Mouse (Mus musculus): ENCODE measurements around the gene D3Ertd254e. TPM values are rescaled to one million over a fixed set of nuclear protein-coding genes. Genes with fewer than 3 reads are reported as not detected.
"Not testable (repeated sequence)": the region's sequence is repeated elsewhere in the genome, so short reads cannot be mapped to it uniquely, and the experiment has no call there.

The D3Ertd254e gene
- total RNA-seq (2021) = 10 to 100 TPM; 19.5 to 20.7 TPM
- long read RNA-seq, experiment 1, full-length matches to known transcripts = 1 of 1 reads
- long read RNA-seq, experiment 1, partial matches to known transcripts = 0 of 1 reads
- long read RNA-seq, experiment 1, other reads (novel, unspliced or antisense) = 0 of 1 reads
- long read RNA-seq, experiment 2, full-length matches to known transcripts = 7 of 8 reads
- long read RNA-seq, experiment 2, partial matches to known transcripts = 0 of 8 reads
- long read RNA-seq, experiment 2, other reads (novel, unspliced or antisense) = 1 of 8 reads

DNA sequence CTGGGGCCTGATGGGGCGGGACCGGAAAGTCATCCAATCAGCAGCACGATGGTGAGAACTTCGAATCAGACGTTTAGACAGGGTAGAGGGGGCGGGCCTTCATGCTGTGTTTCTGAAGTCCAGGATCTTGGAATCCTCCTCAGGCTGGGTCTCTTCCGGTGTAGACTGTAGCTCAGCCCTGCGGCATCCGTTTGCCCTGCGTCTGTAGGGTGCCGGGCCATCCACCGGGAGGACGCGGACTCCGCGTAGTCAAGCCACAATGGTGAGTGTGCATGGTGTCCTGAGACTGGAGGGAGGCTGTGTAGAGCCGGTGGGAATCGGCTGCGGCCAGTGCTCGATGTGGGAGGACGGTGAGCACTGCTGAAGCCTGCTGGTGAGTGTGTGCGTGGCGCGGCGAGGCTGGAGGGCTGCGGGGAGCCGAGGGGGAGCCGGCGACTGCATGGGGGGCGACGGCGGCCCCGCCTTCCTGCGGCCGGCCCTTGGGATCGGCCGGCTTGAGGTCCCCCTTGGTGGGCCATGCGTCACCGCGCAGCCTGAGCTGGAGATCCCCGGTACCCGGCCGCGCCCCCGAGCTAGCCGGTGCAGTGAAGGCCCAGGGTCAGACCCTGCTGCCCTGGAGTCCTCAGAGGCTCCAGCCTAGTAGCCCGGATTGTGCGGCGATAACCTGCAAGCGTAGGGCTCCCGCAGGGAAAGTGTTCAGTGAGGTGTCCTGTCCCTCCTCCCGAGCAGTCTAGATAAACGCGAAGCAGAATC, at the start of gene D3Ertd254e:
D3Ertd254e (plus strand) TSS at position 84 of the 753 bp plus-strand sequence.
- peak; percentile 86 to 93 for DNase-seq (ENCODE audit: low spot score in 2 of 2)

DNA sequence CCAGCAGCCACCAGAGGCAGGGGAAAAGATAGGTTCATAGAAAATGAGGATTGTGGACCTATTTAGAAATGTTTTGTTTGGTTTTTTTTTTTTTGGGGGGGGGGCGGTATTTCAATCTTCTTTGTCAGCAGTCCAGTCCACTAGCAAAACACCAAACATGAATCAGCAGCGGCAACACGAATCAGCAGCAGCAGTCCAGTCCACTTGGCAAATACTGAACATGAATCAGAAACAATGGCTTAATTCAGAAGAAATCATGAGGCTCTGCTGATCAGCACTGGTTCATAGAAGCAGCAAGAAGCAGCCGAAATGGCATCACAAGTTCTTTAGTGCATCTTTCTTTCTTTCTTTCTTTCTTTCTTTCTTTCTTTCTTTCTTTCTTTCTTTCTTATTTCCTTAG, 34.7 kb upstream of the D3Ertd254e start:
- no peak for DNase-seq (ENCODE audit: low spot score in 2 of 2)

DNA sequence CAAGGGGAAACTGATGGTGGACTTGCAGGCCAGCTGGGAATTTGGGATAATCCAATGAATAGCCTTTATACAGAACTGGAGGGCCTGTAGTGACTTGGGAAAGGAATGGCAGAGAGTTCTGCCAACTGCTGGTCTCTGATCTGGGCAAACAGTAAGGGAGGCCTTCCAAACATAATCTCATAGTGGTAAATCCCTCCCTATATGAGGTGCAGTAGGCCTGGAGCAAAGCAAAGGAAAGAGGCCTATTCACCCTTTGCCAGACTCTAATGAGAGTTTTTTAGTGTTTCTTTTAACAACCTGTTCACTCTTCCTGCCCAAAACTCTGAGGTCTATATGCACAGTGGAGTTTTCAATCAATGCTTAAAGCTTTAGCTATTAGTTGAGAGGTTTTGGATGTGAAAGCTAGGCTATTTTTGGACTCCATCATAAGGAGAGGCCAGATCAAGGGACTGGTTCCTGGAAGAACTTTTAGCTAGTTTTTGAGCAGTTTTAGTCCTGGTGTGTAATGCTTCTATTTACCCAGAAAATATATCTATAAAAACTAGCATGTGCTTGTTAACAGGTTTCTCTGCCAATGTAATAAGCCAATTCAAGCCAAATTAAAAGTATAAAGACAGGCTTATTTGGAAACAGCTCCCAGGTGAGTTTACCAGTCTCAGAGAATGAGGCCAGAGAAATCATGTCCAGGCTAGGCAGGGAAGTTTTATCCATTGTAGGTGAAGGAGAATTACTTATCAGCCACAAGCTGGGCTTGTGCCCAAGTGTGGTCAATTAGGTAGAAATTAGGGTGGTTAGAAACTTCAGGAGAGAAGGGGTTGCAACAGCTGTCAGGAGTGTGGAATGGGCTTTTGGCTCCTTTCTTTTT, 30.9 kb upstream of the D3Ertd254e start:
- no peak for DNase-seq (ENCODE audit: low spot score in 2 of 2)

DNA sequence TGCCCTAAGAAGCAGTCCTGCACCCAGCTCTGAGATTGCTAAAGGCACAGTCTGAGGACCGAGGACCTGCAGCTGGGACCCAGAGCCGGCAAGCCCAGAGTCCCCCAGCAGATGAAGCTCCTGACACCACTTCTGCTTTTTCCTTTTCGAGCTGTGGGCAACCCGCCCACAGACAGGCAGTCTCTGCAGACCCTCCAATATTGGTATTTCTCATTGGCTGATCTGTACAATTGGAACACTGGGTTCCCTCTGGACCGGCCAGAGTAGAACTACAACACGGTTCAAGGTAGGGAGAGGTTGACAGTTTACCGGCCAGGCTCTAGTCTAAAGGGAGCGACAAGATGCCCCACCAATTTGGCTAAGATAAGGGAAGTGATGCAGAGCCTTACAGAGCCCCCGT, 24.6 kb upstream of the D3Ertd254e start:
- DNase-seq (ENCODE audit: low spot score in 2 of 2) = not testable (repeated sequence)

DNA sequence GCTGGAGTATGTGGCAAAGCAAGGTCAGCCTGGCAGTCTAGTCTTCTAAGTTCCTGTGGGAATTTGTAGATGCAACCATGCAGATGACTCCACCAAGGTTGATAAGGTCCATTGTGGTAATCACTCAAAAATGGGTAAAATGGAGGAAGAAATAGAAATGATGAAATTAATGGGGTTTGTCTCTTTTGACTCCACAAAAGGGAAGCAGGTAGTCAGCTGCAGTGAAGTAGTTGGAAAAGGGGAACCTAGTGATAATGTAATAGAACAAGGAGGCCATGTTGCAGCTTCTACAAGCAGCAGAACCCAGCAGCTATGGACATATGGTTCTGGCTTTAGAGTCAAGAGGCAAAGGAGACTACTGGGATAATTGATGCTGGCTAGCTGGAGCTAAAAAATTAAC, 14.7 kb upstream of the D3Ertd254e start:
- no peak for DNase-seq (ENCODE audit: low spot score in 2 of 2)

DNA sequence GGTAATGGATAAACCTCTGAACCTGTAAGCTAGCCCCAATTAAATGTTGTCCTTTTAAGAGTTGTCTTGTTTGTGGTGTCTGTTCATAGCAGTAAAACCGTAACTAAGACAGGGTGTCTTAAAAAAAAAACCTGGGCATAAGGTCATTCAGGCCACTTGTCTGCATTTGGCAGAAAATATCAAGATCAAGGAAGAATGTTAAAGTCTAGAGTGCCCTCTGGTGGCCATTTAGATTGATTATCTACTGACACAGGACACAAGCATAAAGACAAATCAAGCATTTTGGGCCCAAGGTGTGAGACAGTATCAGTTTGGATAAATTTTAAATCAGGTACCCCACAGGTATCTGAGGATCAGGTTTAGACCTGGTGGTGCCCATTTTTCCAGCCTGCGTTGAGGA, 13.3 kb upstream of the D3Ertd254e start:
- DNase-seq (ENCODE audit: low spot score in 2 of 2) = no peak

DNA sequence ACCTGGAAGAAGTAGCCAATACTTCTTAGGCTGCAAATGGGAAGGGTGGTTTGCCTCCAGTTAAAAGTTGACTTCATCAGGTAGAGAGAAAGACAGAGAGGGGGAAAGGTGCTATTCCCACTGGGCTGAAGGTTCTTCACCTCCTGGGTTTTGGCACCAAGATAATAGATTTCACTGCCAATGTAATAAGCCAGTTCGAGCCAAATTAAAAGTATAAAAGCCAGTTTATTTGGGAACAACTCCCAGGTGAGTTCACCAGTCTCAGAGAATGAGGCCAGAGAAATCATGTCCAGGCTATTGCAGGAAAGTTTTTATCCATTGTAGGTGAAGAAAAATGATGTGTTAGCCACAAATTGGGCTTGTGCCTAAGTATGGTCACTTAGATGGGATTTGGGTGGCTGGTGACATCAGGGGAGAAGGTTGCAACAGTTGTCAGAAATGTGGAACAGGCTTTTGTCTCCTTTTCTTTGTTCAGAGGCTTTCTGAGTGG, 12.6 kb upstream of the D3Ertd254e start:
- no peak for DNase-seq (ENCODE audit: low spot score in 2 of 2)

DNA sequence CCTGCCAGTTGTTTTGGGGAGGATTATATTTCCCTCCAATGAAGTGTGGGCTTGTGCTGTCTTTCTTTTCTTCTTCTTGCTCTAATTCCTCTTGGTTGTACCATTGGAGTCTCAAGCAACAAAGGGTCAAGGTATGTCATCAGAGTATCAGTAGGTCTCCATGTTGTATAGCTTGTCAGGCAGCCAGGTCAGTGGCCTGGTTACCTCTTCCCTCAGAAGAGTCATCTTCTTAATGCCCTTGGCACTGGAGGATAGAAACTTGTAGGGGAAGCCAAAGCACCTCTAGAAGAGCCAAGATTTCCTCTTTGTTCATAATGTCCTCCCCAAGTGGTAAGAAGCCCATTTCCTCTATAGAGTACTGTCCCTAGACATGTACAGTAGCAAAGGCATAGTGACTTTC, 11.8 kb upstream of the D3Ertd254e start:
- DNase-seq (ENCODE audit: low spot score in 2 of 2) = no peak

DNA sequence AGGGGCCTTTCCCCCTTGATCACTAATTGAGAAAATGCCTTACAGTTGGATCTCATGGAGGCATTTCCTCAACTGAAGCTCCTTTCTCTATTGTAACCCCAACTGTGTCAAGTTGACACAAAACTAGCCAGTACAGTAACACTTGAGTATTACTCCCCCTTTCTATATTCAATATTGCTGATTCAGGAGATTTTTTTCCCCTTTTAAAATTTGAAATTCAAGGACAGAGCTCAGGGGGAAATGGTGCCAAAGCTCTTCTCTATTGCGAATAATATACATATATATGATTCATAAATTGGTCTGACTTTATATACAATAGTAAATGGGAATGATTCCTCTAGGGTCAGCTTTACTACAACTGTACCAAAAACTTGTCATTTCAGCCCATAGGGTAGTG, 282 bp upstream of the D3Ertd254e start:
- DNase-seq (ENCODE audit: low spot score in 2 of 2) = no peak

DNA sequence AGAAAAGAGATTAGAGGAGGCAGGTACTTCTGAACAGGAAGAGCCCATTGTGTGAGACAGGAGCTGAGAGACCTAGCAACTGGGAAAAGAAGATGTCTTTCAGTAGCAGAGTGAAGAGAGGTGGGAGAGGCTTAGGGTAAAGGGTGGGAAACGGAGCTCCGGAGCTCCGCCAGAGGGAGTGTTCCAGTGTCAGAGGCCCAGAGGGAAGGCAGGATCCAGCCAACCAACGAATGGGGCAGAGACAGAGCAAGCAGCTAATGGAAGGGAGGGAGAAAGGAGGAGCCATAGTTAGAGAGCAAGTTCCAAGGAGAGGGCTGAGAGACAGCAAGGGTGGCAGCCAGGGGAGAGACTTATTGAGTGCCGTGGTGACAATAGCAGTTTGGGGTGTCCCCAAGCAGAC, 4.5 kb downstream of the D3Ertd254e start:
- no peak for DNase-seq (ENCODE audit: low spot score in 2 of 2)

DNA sequence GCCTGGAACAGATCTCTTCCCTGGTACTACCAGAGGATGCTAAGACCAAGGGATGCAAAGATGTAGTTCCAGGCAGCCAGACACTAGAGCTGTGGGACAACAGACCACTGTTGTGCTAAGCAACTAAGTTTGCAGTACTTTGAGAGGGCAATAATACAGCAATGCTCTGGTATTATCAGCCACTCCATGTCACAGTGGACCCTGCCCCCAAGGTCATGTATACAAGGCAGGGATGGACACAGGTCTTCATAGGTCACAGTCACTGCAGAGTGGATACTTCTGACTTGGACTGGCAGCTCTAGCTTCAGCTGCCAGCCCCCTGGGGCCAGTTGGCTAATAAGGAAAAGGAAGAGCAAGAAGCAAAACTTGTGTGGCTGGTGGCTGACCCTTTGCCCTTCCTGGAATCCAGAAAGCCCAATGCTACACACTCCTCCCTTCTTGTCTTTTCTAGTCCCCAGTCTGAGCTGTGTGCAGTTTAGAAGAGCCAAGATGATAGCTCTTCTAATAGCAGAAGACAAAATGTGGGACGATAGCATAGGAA, 19.9 kb downstream of the D3Ertd254e start:
- no peak for DNase-seq (ENCODE audit: low spot score in 2 of 2)

DNA sequence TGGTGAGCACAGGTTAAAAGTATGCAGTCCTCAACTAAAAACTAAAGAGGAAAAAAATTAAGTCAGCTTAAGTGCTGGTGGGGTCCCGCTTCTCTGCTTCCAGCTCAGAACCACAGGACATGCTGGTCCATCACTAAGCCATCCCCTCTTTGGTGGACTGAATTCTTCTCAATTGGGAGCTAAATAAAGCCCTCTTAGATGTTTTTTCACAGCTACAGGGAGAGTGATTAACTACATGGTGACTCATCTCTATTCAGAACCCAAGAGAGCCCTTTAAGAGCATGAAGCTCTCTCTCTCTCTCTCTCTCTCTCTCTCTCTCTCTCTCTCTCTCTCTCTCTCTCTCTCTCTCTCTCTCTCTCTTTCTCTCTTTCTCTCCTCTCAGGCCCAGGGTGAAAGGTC, 20.5 kb downstream of the D3Ertd254e start:
- no peak for DNase-seq (ENCODE audit: low spot score in 2 of 2)

DNA sequence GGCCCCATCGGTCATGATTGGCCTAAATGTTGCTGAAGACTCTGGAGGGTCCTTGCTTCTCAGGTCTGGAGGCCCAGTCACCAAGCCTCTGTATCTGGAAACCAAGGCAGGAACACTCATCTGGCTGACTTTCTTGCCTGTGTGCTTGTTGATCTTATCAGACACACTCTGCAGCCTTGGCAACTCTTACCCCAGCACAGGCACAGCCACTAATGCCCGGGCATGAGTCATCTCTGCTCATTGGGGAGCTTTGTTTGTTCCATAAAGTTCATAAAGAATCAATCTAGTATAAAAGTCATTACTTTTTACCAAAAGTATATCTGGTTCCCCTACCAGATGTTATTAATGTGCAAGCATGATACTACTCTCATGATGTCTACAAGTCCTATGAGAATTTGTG, 22.9 kb downstream of the D3Ertd254e start:
- no peak for DNase-seq (ENCODE audit: low spot score in 2 of 2)

DNA sequence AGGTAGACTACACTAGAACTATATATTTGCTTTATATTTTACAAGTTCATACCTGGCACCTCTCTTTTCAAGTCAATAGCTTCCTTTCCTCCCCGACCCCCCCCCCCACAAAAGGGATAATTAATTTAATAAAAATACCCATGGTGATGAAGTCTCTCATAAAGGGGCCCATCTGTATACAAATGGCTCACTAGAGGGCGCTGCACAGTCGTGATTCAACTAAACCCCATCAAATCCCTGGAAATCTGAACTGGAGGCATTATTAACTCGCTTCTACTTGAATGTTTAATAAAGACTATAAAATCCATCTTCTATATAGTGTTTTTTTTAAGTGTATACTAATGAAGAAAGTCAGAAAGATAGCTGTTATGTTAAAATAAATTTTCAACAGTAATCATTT, 30.7 kb downstream of the D3Ertd254e start:
- DNase-seq (ENCODE audit: low spot score in 2 of 2) = peak; percentile 56 to 77

DNA sequence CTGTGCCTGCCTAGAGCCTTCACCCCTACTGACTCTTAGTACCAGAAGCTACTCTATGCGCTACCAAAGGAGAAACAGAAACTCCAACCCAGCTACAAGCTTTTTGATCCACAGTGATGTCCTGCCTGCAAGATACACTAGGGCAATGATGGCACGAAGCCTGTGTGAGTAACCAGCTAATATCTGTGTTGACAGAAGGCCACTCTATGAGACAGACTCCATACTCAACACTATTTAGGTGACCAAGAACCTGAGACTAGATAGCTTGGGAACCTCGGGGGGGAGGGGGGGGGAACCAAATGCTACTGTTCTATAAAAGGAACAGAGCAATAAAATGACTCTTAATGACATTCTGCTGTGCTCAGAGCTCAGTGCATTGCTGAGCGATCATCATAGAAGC, 35.7 kb downstream of the D3Ertd254e start:
- DNase-seq (ENCODE audit: low spot score in 2 of 2) = no peak

DNA sequence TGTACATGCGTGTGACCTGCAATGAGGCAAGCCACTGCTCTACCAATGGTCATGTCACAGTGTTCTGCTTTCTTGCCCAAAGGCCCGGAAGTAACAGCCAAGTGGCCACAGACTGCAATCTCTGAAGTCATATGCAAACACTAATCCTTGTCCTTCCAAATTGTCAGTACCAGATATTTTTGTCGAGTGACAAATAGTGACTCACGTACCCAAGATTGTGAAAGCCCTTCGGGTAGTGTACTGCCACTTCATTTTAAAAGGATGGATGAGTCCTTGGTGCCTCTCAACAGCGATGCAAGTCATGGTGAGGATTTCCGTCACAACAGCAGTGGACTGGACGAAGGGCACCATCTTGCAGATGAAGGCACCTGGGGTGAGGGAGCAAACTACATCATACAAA, 38.4 kb downstream of the D3Ertd254e start:
- no peak for DNase-seq (ENCODE audit: low spot score in 2 of 2)

DNA sequence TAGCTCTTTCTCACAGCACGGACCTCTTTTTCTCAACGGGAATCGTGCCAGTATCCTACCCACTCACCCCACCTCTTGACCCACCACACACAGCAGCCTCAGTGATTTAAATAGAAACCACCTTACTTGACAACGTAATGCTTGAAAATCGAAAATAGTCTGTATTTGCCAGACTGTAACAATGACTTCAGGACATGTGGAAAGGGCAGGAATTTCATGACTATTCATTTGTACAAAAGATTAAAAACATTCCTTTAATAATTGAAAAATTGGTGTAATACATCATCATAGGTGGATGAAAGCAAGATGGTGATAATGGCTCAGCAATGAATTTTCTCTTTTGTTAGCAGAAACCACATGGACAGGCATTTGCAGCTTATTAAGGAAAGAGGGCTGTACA, 50.3 kb downstream of the D3Ertd254e start:
- no peak for DNase-seq (ENCODE audit: low spot score in 2 of 2)

DNA sequence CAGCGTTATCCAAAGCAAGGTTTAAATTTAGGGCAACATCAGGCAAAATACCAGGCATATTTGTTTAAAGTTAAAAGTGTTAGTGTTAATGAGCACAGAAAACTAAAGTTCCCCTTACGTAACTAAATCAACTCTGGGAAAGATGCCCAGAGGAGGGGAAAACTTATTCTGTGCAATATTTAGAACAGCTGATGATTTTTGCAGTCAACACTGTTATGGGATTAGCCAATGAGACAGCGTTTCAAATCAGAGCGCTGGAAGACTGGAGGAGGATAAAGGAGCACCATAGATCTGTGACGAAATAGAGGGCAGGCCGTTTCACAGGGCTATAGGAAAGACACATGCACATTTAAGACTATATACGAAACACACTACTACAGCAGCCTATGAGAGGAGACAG, 52.1 kb downstream of the D3Ertd254e start:
- peak in 1 of 2 experiments; percentile 45 for DNase-seq (ENCODE audit: low spot score in 2 of 2)

DNA sequence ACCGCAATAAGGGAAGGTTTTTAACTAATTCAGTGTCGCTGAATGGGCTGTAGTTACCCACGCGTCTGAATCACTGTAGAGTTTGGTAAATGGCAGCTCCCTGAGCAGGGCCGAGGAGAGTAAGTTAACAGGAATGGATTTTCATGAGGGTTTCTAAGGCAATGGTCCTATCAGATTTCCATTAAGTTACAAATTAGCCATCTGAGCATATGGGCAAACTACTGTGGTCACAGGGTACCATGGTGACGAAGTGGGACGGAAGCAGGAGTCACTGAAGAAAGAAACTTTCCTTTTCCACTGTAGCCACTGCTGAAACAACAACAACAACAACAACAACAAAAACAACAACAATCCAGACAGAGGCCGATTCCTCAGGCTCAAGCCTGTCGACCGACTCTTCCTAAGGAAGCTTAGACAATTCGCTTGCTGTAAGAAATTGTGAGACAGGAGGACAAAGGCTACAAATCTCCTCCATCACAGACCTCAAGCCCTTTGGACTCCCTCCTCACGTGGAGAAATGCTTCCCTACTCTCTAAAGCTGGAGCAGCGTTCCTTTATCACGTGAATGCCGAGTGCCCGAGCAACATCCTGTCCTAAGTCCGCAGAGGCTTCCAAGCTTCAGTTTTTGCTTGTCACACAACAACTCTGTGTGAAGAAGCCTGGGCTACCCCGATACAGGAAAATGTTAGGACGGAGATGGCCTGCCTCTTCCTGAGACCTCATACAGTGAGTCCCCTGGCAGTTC, 56.9 kb downstream of the D3Ertd254e start:
- no peak for DNase-seq (ENCODE audit: low spot score in 2 of 2)

DNA sequence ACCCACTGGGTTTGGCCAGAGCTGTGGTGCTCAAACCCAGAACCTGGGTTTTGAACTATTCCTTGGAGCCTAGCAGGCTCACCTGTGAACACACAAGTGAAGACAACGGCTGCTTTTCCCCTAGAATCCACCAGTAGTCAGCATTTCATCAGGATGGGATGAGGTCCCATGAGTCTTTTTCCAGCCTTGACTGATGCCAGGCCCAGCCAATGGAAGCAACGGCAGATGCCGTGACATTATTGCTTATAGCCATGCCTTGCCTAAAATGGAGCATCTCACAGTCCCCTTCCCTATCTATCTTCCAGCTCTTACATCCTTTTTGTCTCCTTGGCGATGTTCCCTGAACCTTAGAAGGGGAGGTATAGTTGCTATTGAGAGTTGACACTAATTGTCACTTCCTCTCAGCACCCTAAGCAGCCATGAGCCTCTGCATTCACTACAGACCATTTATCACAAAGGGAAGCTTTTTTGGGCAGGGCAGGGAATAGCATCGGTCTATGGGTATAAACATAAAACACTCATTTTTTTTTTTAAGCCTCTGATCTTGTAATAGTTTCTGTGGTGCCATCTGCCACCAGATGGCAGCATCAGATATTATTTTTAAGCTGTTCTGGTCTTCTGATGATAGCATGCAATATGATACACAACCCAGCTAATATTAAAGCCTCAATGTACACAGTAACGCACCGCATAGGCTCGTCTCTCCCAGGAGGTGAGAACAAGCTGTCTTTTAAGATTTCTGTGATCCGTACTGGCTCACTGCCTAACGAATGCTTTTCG, 59.1 kb downstream of the D3Ertd254e start:
- DNase-seq (ENCODE audit: low spot score in 2 of 2) = peak; percentile 46

Measured in left cerebral cortex, adult 18-20 months (tissue).